Mouse (Mus musculus): ENCODE results near the gene Cdc26. TPM values are rescaled to one million over a fixed set of nuclear protein-coding genes. Genes with fewer than 3 reads are reported as not detected.

Gene Cdc26
- polyA plus RNA-seq (2014; fragmentation: Illumina TruSeq; extraction: RNeasy Lipid Tissue Mini Kit (QIAGEN cat#74804); ENCODE audit: low read depth, low replicate concordance) = 59.5 TPM

GRCm38 (mm10) chr4:62408601-62409282 lies at the start of gene Cdc26, which contains the start of gene Prpf4:
TSS of gene Cdc26 (minus strand) at chr4:62408642.
TSS of gene Prpf4 (plus strand) at chr4:62408797.

DNA sequence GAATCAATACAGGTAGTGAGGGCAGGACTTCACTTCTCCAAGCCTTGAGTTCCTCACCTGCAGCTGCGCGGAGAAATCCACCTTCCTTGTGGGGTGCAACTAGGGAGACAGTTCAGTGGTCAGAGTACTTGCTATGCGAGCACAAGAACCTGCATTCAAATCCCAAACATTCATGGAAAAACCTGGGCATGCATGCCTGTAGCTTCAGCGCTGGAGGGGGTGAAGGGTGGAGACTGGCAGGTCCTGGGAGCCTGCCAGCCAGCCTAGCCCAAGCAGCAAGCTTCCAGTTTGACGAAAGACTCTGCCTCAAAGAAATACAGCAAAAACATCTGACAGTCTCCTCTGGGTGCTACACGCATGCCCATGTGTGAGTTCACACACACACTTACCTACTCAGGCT lies 26.6 kb upstream of the Cdc26 start, which contains the start of gene Rnf183:
Rnf183 (minus strand) TSS at position 172 of the 400 bp plus-strand sequence.

GRCm38 (mm10) chr4:62360088-62360804 lies 48.2 kb downstream of the Cdc26 start, which contains the start of the genes Fkbp15 and Slc31a1:
TSS of gene Fkbp15 (minus strand) at chr4:62360548.
TSS of gene Slc31a1 (plus strand) at chr4:62360727.

Other genes starting within 250 kb of the Cdc26 start
- 43.4 TPM for gene Zfp37, start 177.6 kb downstream of the Cdc26 start, polyA plus RNA-seq (2014; fragmentation: Illumina TruSeq; extraction: RNeasy Lipid Tissue Mini Kit (QIAGEN cat#74804); ENCODE audit: low read depth, low replicate concordance)
- 8.1 TPM for gene Slc31a2, start 146.1 kb downstream of the Cdc26 start, polyA plus RNA-seq (2014; fragmentation: Illumina TruSeq; extraction: RNeasy Lipid Tissue Mini Kit (QIAGEN cat#74804); ENCODE audit: low read depth, low replicate concordance)
- 19.7 TPM for gene Fkbp15, start 48.1 kb downstream of the Cdc26 start, polyA plus RNA-seq (2014; fragmentation: Illumina TruSeq; extraction: RNeasy Lipid Tissue Mini Kit (QIAGEN cat#74804); ENCODE audit: low read depth, low replicate concordance)
- 274 TPM for gene Slc31a1, start 47.9 kb downstream of the Cdc26 start, polyA plus RNA-seq (2014; fragmentation: Illumina TruSeq; extraction: RNeasy Lipid Tissue Mini Kit (QIAGEN cat#74804); ENCODE audit: low read depth, low replicate concordance)
- gene Prpf4, start 155 bp upstream of the Cdc26 start, polyA plus RNA-seq (2014; fragmentation: Illumina TruSeq; extraction: RNeasy Lipid Tissue Mini Kit (QIAGEN cat#74804); ENCODE audit: low read depth, low replicate concordance) = 8.2 TPM
- gene Rnf183, start 26.6 kb upstream of the Cdc26 start, polyA plus RNA-seq (2014; fragmentation: Illumina TruSeq; extraction: RNeasy Lipid Tissue Mini Kit (QIAGEN cat#74804); ENCODE audit: low read depth, low replicate concordance) = not detected
- 1.4 TPM for gene Wdr31, start 62.3 kb upstream of the Cdc26 start, polyA plus RNA-seq (2014; fragmentation: Illumina TruSeq; extraction: RNeasy Lipid Tissue Mini Kit (QIAGEN cat#74804); ENCODE audit: low read depth, low replicate concordance)
- gene Bspry, start 71.4 kb upstream of the Cdc26 start, polyA plus RNA-seq (2014; fragmentation: Illumina TruSeq; extraction: RNeasy Lipid Tissue Mini Kit (QIAGEN cat#74804); ENCODE audit: low read depth, low replicate concordance) = 17.8 TPM
- not detected for gene Hdhd3, start 94.8 kb upstream of the Cdc26 start, polyA plus RNA-seq (2014; fragmentation: Illumina TruSeq; extraction: RNeasy Lipid Tissue Mini Kit (QIAGEN cat#74804); ENCODE audit: low read depth, low replicate concordance)
- 0.88 TPM for gene Alad, start 111.3 kb upstream of the Cdc26 start, polyA plus RNA-seq (2014; fragmentation: Illumina TruSeq; extraction: RNeasy Lipid Tissue Mini Kit (QIAGEN cat#74804); ENCODE audit: low read depth, low replicate concordance)
- gene Pole3, start 116.4 kb upstream of the Cdc26 start, polyA plus RNA-seq (2014; fragmentation: Illumina TruSeq; extraction: RNeasy Lipid Tissue Mini Kit (QIAGEN cat#74804); ENCODE audit: low read depth, low replicate concordance) = 29.6 TPM
- 0.32 TPM for gene 4933430I17Rik, start 116.7 kb upstream of the Cdc26 start, polyA plus RNA-seq (2014; fragmentation: Illumina TruSeq; extraction: RNeasy Lipid Tissue Mini Kit (QIAGEN cat#74804); ENCODE audit: low read depth, low replicate concordance)
- 4.2 TPM for gene Rgs3, start 151.2 kb upstream of the Cdc26 start, polyA plus RNA-seq (2014; fragmentation: Illumina TruSeq; extraction: RNeasy Lipid Tissue Mini Kit (QIAGEN cat#74804); ENCODE audit: low read depth, low replicate concordance)